8 mouse cellular contexts compared by ENCODE assay signal in the genomic region with DNA sequence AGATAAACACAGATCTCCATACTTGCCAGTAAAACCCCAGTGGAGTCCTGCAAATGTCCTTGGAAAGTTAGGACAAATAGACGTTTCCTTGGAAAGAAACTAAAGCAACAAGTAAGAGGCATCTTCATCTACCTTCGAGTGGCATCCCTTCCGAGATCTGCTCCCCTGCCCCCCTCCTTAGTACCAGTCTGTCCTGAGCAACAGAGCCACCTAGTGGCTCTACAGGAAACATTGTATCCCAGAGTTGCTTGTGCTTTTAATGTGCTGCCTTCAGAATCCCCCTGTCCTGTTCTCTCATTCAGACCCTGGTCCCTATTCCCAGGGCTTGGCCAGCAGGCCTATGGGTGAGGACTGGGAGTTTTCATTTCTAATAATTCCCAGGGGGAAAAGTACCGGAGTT.
DNase-seq lines count a peak whose midpoint lies in the region.

No protein-coding gene starts in this region.

- peak; percentile 18 to 22 for DNase-seq in cerebellum, postnatal 14 days
- DNase-seq in cerebellum, adult 11 months, result no peak
- peak; percentile 2 for DNase-seq in left cerebral cortex, postnatal 4 days
- no peak for DNase-seq in left cerebral cortex, adult 11 months (ENCODE audit: low spot score)
- peak; percentile 47 for DNase-seq in R1 (ENCODE audit: low read depth, low spot score)
- peak; percentile 9 to 21 for DNase-seq in kidney, postnatal 4 days
- no peak for DNase-seq in urinary bladder, adult 18-20 months (ENCODE audit: low spot score in 2 of 2)
- DNase-seq in natural killer cell, adult 2 months (ENCODE audit: low spot score in 2 of 2), result no peak

- intact Hi-C loops in left cerebral cortex, postnatal 4 days (cut with DNase I), result no loop called here

Comparison
In these comparisons a context has a peak if more than half of its experiments do, and no peak if none do; other contexts are left out.
1. DNase-seq: peak in cerebellum, postnatal 14 days (2 of 2), left cerebral cortex, postnatal 4 days (single experiment), R1 (single experiment) and kidney, postnatal 4 days (2 of 2); none in cerebellum, adult 11 months (single experiment), left cerebral cortex, adult 11 months (single experiment), urinary bladder, adult 18-20 months (0 of 2) and natural killer cell, adult 2 months (0 of 2).